Mouse (Mus musculus) liver, embryonic 14.5 days (tissue): Measurements from ENCODE around the gene Syt15. TPM values are rescaled to one million over a fixed set of nuclear protein-coding genes. Genes with fewer than 3 reads are reported as not detected.
A peak's percentile ranks its signal among the peaks of the same experiment; 100 is the strongest.

ENCODE experiments used
- ATAC-seq: fragments of 200-750 bp; cut with Nextera tagmentation; 2 replicates; pipeline ENCODE4 v1.8.0; 2017; ENCODE audit warnings: moderate number of reproducible peaks, mild to moderate bottlenecking, moderate library complexity; ENCODE audit not compliant: insufficient read depth
- DNase-seq, 3 experiments: peaks; one replicate each; pipeline ENCODE4 v3.0.0-alpha.2; 2012 to 2013; ENCODE audit warnings: low read depth in 3 of 3, low spot score in 3 of 3
- H3K27ac ChIP-seq: fragments of 300-500 bp; sonication (generic); 2 replicates; pipeline ENCODE4 v1.5.1; 2014; ENCODE audit warnings: moderate library complexity, mild to moderate bottlenecking, control low read depth, inconsistent platforms
- H3K27me3 ChIP-seq: fragments of 300-500 bp; sonication (generic); 2 replicates; pipeline ENCODE4 v1.6.1; 2014; ENCODE audit warnings: mild to moderate bottlenecking, low read length, moderate library complexity; ENCODE audit not compliant: control insufficient read depth, insufficient read depth
- H3K36me3 ChIP-seq: fragments of 300-500 bp; sonication (generic); replicated peaks from 2 replicates; pipeline ENCODE4 v1.6.1; 2014; ENCODE audit warnings: low read depth; ENCODE audit not compliant: control insufficient read depth, insufficient read depth
- H3K4me1 ChIP-seq, 2 experiments: fragments of 200-500 bp in 1 of 2; fragments of 300-500 bp in 1 of 2; sonication (generic) in 1 of 2; replicated peaks; 2 replicates each; pipeline ENCODE4 v1.6.1; 2012 to 2014; ENCODE audit warnings: antibody characterized with exemption in 1 of 2, inconsistent platforms in 1 of 2, low read length in 1 of 2; ENCODE audit not compliant: control insufficient read depth in 2 of 2, insufficient read depth in 2 of 2
- H3K4me2 ChIP-seq: fragments of 300-500 bp; sonication (generic); 2 replicates; pipeline ENCODE4 v1.6.1; 2014; ENCODE audit warnings: low read depth, mild to moderate bottlenecking, control low read depth, moderate library complexity
- H3K4me3 ChIP-seq, 2 experiments: fragments of 200-500 bp in 1 of 2; fragments of 300-500 bp in 1 of 2; sonication (generic) in 1 of 2; 2 replicates each; pipeline ENCODE4 v1.5.1; 2012 to 2014; ENCODE audit warnings: low read depth in 2 of 2, low read length in 2 of 2, mild to moderate bottlenecking in 2 of 2, control low read depth in 1 of 2, inconsistent platforms in 1 of 2, moderate library complexity in 1 of 2; ENCODE audit not compliant: insufficient read depth in 1 of 2
- H3K9ac ChIP-seq: fragments of 300-500 bp; sonication (generic); replicated peaks from 2 replicates; pipeline ENCODE4 v1.6.1; 2014; ENCODE audit warnings: mild to moderate bottlenecking, control low read depth, moderate library complexity
- H3K9me3 ChIP-seq: fragments of 300-500 bp; sonication (generic); 2 replicates; pipeline ENCODE4 v1.6.1; 2016; ENCODE audit warnings: low read length, mixed read lengths; ENCODE audit not compliant: control insufficient read depth
- CTCF ChIP-seq: IDR thresholded peaks from 2 replicates; pipeline ENCODE4 v1.5.1; 2016; ENCODE audit warnings: antibody characterized with exemption, low read depth, control low read depth
- EP300 ChIP-seq: IDR thresholded peaks from 2 replicates; pipeline ENCODE4 v1.6.1; 2016; ENCODE audit warnings: antibody characterized with exemption, low read depth
- WGBS: fragments of 180-500 bp; shearing (Covaris S2); extraction: QIAGEN DNeasy Blood & Tissue Kit; methylation state at CpG from one replicate; pipeline ENCODE4 v1.1.7; 2014; ENCODE audit not compliant: insufficient replicate concordance; 5-methylcytosine and 5-hydroxymethylcytosine counted together
- polyA plus RNA-seq, 2 experiments: library from polyadenylated mRNA; depleted of rRNA in 1 of 2; stranded (reverse) in 1 of 2; unstranded in 1 of 2; fragments of >200 nt; fragmentation: Nextera tagmentation in 1 of 2; extraction: Ambion mirVana in 1 of 2; gene quantifications; 2 replicates each; pipeline versions ENCODE4 v1.2.1 to v1.2.3; 2012 to 2014

Gene Syt15
- polyA plus RNA-seq, 2 experiments: 0.13 to 0.74 TPM

DNA sequence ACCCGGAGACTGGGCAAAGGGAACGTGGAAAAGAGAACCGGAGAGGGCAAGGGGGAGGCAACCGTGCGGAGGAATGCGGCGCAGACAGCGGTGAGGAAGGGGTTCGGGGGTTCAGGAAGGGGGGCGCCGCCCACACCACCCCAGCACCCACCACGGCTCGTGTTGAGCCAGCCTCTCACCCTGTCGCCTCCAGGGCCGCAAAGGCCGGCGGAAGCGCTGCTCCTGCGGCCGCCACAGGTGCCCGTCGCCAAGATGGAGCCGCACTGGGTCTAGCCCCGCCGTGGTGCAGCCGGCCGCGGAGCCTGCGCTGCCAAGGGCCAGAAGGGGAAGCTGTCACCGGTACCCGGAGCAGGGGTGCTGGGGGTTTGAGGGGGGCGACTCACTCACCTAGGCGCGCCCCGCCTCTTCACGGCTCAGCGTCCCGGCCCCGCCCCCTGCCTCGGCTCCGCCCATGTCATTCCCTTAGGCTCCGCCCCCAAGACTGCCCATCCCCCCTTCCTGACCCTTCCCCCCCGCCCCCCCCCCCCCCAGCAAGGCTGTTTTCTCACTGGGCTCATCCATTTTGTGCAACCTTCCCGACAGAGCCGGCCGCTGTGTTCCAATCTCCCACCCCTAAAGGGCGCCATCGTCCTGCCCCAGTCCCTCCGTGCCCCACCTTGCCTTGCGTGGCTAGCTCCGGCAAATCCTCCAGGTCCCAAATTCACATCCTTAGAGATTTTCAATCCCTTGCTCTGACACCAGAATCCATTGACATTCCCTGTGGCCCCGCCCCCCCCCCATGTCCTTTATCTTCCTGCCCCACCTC, 18.0 kb upstream of the Syt15 start, which contains the start of gene Gprin2:
Gene Gprin2, minus strand, starts transcription at position 423 of the 805 bp plus-strand sequence.
- no peaks in the 10 kb centered on the region for H3K36me3 ChIP-seq
- H3K9ac ChIP-seq: no peak within 1 kb of the TSS; the same call in 1 of the 2 replicates
- ATAC-seq (peak; percentile 27; the same call in 1 of the 2 replicates), DNase-seq (no peak)
- peaks cover 9% of the 10 kb centered on the region for H3K27me3 ChIP-seq
- H3K27ac ChIP-seq: no peak within 1 kb of the TSS
- H3K4me2 ChIP-seq: peak within 1 kb of the TSS; percentile 59
- peaks cover 0 to 4% of the 10 kb centered on the region in 2 experiments; a peak in 1 of 4 replicates for H3K4me1 ChIP-seq
- TF ChIP-seq CTCF (no peak), EP300 (no peak)
- H3K4me3 ChIP-seq: peak within 1 kb of the TSS; percentile 52 to 56
- no peaks in the 10 kb centered on the region for H3K9me3 ChIP-seq
- 5% methylated on average over 41 of the region's 52 CpGs for WGBS

GRCm38 (mm10) chr14:34207996-34208395, 11.4 kb upstream of the Syt15 start:
- no peaks in the 10 kb centered on the region for H3K9me3 ChIP-seq
- DNase-seq (no peak), ATAC-seq (no peak)
- 48% methylated on average over 6 of the region's 6 CpGs for WGBS
- H3K36me3 ChIP-seq: no peaks in the 10 kb centered on the region
- peaks cover 0 to 4% of the 10 kb centered on the region in 2 experiments; a peak in 1 of 4 replicates for H3K4me1 ChIP-seq
- TF ChIP-seq CTCF (no peak), EP300 (no peak)
- no peak overlapping the region for H3K4me3 ChIP-seq
- no peak overlapping the region for H3K27ac ChIP-seq
- no peak overlapping the region for H3K9ac ChIP-seq
- no peak overlapping the region for H3K4me2 ChIP-seq
- no peaks in the 10 kb centered on the region for H3K27me3 ChIP-seq

- no peak overlapping the region for H3K4me3 ChIP-seq
- H3K4me2 ChIP-seq: no peak overlapping the region
- no peaks in the 10 kb centered on the region for H3K36me3 ChIP-seq
- WGBS: 43% methylated on average over 2 of the region's 2 CpGs
- H3K27me3 ChIP-seq: no peaks in the 10 kb centered on the region
- 0 out of 4 replicates have a peak, but pooled peaks cover 0 to 2% of the 10 kb centered on the region in 2 experiments for H3K4me1 ChIP-seq
- H3K9me3 ChIP-seq: no peaks in the 10 kb centered on the region
- no peak overlapping the region for H3K27ac ChIP-seq
- no peak for TF ChIP-seq EP300
- peak; percentile 50 for TF ChIP-seq CTCF
- DNase-seq (peak in 1 of 3 experiments; percentile 4), ATAC-seq (no peak)
- H3K9ac ChIP-seq: no peak overlapping the region
Measured at GRCm38 (mm10) chr14:34208651-34209050, 10.7 kb upstream of the Syt15 start.

GRCm38 (mm10) chr14:34209080-34209479, 10.3 kb upstream of the Syt15 start:
- Histone ChIP-seq H3K9me3 (no peaks in the 10 kb centered on the region), H3K27me3 (no peaks in the 10 kb centered on the region), H3K4me3 (no peak overlapping the region), H3K36me3 (no peaks in the 10 kb centered on the region), H3K27ac (no peak overlapping the region), H3K4me1 (0 out of 4 replicates have a peak, but pooled peaks cover 0 to 2% of the 10 kb centered on the region in 2 experiments), H3K9ac (no peak overlapping the region), H3K4me2 (no peak overlapping the region)
- TF ChIP-seq CTCF (no peak), EP300 (no peak)
- ATAC-seq (no peak), DNase-seq (no peak)
- 47% methylated on average over 4 of the region's 4 CpGs for WGBS

- H3K27ac ChIP-seq: no peak overlapping the region
- H3K4me3 ChIP-seq: no peak overlapping the region
- WGBS: 66% methylated on average over 4 of the region's 4 CpGs
- DNase-seq: no peak
- TF ChIP-seq EP300 (no peak), CTCF (no peak)
- H3K4me1 ChIP-seq: no peaks in the 10 kb centered on the region
- H3K27me3 ChIP-seq: no peaks in the 10 kb centered on the region
- H3K9me3 ChIP-seq: no peaks in the 10 kb centered on the region
- no peak for ATAC-seq
- H3K36me3 ChIP-seq: no peaks in the 10 kb centered on the region
- no peak overlapping the region for H3K4me2 ChIP-seq
- no peak overlapping the region for H3K9ac ChIP-seq
Measured at GRCm38 (mm10) chr14:34209942-34210341, 9.5 kb upstream of the Syt15 start.
